Mouse (Mus musculus) stomach, embryonic 16.5 days (tissue): Measurements from ENCODE around the gene Hmga1. TPM values are rescaled to one million over a fixed set of nuclear protein-coding genes. Genes with fewer than 3 reads are reported as not detected.
A peak's percentile ranks its signal among the peaks of the same experiment; 100 is the strongest.

Experiments
- ATAC-seq: fragments of 200-750 bp; cut with Nextera tagmentation; 2 replicates; pipeline ENCODE4 v1.8.0; 2017; ENCODE audit warnings: moderate number of reproducible peaks, moderate TSS enrichment; ENCODE audit not compliant: insufficient read depth, low FRiP score
- H3K27ac ChIP-seq: fragments of 300-500 bp; sonication (generic); 2 replicates; pipeline ENCODE4 v1.5.1; 2014; ENCODE audit warnings: low read length
- H3K27me3 ChIP-seq: fragments of 300-500 bp; sonication (generic); 2 replicates; pipeline ENCODE4 v1.6.1; 2014; ENCODE audit warnings: low read length, control low read depth, mixed read lengths; ENCODE audit not compliant: control insufficient read depth, insufficient read depth
- H3K36me3 ChIP-seq: fragments of 300-500 bp; sonication (generic); 2 replicates; pipeline ENCODE4 v1.6.1; 2014; ENCODE audit warnings: low read length; ENCODE audit not compliant: control insufficient read depth, insufficient read depth
- H3K4me1 ChIP-seq: fragments of 300-500 bp; sonication (generic); 2 replicates; pipeline ENCODE4 v1.6.1; 2014; ENCODE audit warnings: low read length, control low read depth, mixed read lengths; ENCODE audit not compliant: control insufficient read depth, insufficient read depth
- H3K4me2 ChIP-seq: fragments of 300-500 bp; sonication (generic); 2 replicates; pipeline ENCODE4 v1.6.1; 2014; ENCODE audit warnings: low read depth, low read length, mixed read lengths
- H3K4me3 ChIP-seq: fragments of 300-500 bp; sonication (generic); replicated peaks from 2 replicates; pipeline ENCODE4 v1.5.1; 2014; ENCODE audit warnings: mild to moderate bottlenecking, low read length
- H3K9ac ChIP-seq: fragments of 300-500 bp; sonication (generic); 2 replicates; pipeline ENCODE4 v1.6.1; 2014; ENCODE audit warnings: low read length
- H3K9me3 ChIP-seq: fragments of 300-500 bp; sonication (generic); replicated peaks from 2 replicates; pipeline ENCODE4 v1.6.1; 2016; ENCODE audit warnings: low read length, control low read depth; ENCODE audit not compliant: control insufficient read depth
- WGBS: fragments of 180-500 bp; shearing (Covaris S2); extraction: QIAGEN DNeasy Blood & Tissue Kit; methylation state at CpG from one replicate; pipeline ENCODE4 v1.1.7; 2014; 5-methylcytosine and 5-hydroxymethylcytosine counted together
- polyA plus RNA-seq: library from polyadenylated mRNA; unstranded; fragments of >200 nt; fragmentation: Nextera tagmentation; extraction: Ambion mirVana; gene quantifications from 2 replicates; pipeline ENCODE4 v1.2.1, GENCODE M21; 2015

Hmga1 gene
- polyA plus RNA-seq, 1 experiment from 2014 or later = 163 TPM

GRCm38 (mm10) chr17:27545991-27546390 is 10.3 kb upstream of the Hmga1 start:
- no peaks in the 10 kb centered on the region for H3K36me3 ChIP-seq
- 50% methylated on average over 12 of the region's 12 CpGs for WGBS
- ATAC-seq = no peak

GRCm38 (mm10) chr17:27546574-27547085 is 9.7 kb upstream of the Hmga1 start:
- Histone ChIP-seq H3K4me3 (no peak overlapping the region), H3K4me2 (no peak overlapping the region), H3K9ac (no peak overlapping the region), H3K4me1 (0 out of 2 replicates have a peak, but pooled peaks cover 4% of the 10 kb centered on the region), H3K27ac (no peak overlapping the region), H3K36me3 (no peaks in the 10 kb centered on the region), H3K27me3 (no peaks in the 10 kb centered on the region), H3K9me3 (no peaks in the 10 kb centered on the region)
- ATAC-seq = no peak
- WGBS = 73% methylated on average over 7 of the region's 7 CpGs

More at GRCm38 (mm10) chr17:27545991-27546390, 10.3 kb upstream of the Hmga1 start:
- H3K9ac ChIP-seq = no peak overlapping the region
- no peak overlapping the region for H3K27ac ChIP-seq
- no peak overlapping the region for H3K4me3 ChIP-seq
- no peak overlapping the region for H3K4me2 ChIP-seq
- no peaks in the 10 kb centered on the region for H3K9me3 ChIP-seq
- H3K4me1 ChIP-seq = 0 out of 2 replicates have a peak, but pooled peaks cover 4% of the 10 kb centered on the region
- no peaks in the 10 kb centered on the region for H3K27me3 ChIP-seq

GRCm38 (mm10) chr17:27547253-27547868 is 8.9 kb upstream of the Hmga1 start:
- Histone ChIP-seq H3K9me3 (no peaks in the 10 kb centered on the region), H3K4me3 (no peak overlapping the region), H3K9ac (no peak overlapping the region), H3K27me3 (no peaks in the 10 kb centered on the region), H3K27ac (no peak overlapping the region), H3K36me3 (no peaks in the 10 kb centered on the region), H3K4me2 (no peak overlapping the region), H3K4me1 (0 out of 2 replicates have a peak, but pooled peaks cover 4% of the 10 kb centered on the region)
- ATAC-seq = peak; percentile 80; the same call in 1 of the 2 replicates
- 55% methylated on average over 9 of the region's 9 CpGs for WGBS

- Histone ChIP-seq H3K9me3 (no peaks in the 10 kb centered on the region), H3K27me3 (no peaks in the 10 kb centered on the region), H3K36me3 (no peaks in the 10 kb centered on the region), H3K4me3 (no peak overlapping the region), H3K9ac (no peak overlapping the region), H3K4me1 (0 out of 2 replicates have a peak, but pooled peaks cover 5% of the 10 kb centered on the region), H3K27ac (no peak overlapping the region), H3K4me2 (no peak overlapping the region)
- ATAC-seq = no peak
- 53% methylated on average over 8 of the region's 8 CpGs for WGBS
Observed at GRCm38 (mm10) chr17:27549234-27549633, 7.1 kb upstream of the Hmga1 start.

- Histone ChIP-seq H3K9ac (no peak overlapping the region), H3K36me3 (no peaks in the 10 kb centered on the region), H3K4me1 (0 out of 2 replicates have a peak, but pooled peaks cover 7% of the 10 kb centered on the region), H3K9me3 (no peaks in the 10 kb centered on the region), H3K4me2 (no peak overlapping the region), H3K27ac (no peak overlapping the region), H3K4me3 (no peak overlapping the region), H3K27me3 (no peaks in the 10 kb centered on the region)
- no peak for ATAC-seq
- WGBS = 61% methylated on average over 10 of the region's 10 CpGs
Observed at GRCm38 (mm10) chr17:27551393-27551940, 4.8 kb upstream of the Hmga1 start.

- Histone ChIP-seq H3K4me1 (peaks cover 9% of the 10 kb centered on the region; the same call in 1 of the 2 replicates), H3K9me3 (no peaks in the 10 kb centered on the region)
Observed at GRCm38 (mm10) chr17:27552215-27553201, 3.8 kb upstream of the Hmga1 start.

GRCm38 (mm10) chr17:27554062-27554960 is 2.0 kb upstream of the Hmga1 start:
- H3K27ac ChIP-seq = peak overlapping the region; percentile 94
- WGBS = 48% methylated on average over 20 of the region's 20 CpGs
- no peaks in the 10 kb centered on the region for H3K36me3 ChIP-seq
- no peaks in the 10 kb centered on the region for H3K9me3 ChIP-seq
- no peaks in the 10 kb centered on the region for H3K27me3 ChIP-seq
- no peak for ATAC-seq
- peak overlapping the region; percentile 68 for H3K4me3 ChIP-seq
- peak overlapping the region; percentile 87 for H3K9ac ChIP-seq
- H3K4me1 ChIP-seq = peaks cover 10% of the 10 kb centered on the region; the same call in 1 of the 2 replicates
- H3K4me2 ChIP-seq = peak overlapping the region; percentile 81

More at GRCm38 (mm10) chr17:27552215-27553201, 3.8 kb upstream of the Hmga1 start:
- H3K4me2 ChIP-seq = no peak overlapping the region
- H3K4me3 ChIP-seq = no peak overlapping the region
- H3K36me3 ChIP-seq = no peaks in the 10 kb centered on the region
- no peak overlapping the region for H3K27ac ChIP-seq
- WGBS = 76% methylated on average over 23 of the region's 23 CpGs
- H3K27me3 ChIP-seq = no peaks in the 10 kb centered on the region
- H3K9ac ChIP-seq = no peak overlapping the region
- ATAC-seq = no peak

GRCm38 (mm10) chr17:27555075-27555511 is 1.2 kb upstream of the Hmga1 start:
- Histone ChIP-seq H3K4me3 (peak overlapping the region; percentile 68), H3K9ac (peak overlapping the region; percentile 87), H3K4me2 (peak overlapping the region; percentile 81), H3K36me3 (no peaks in the 10 kb centered on the region), H3K27ac (peak overlapping the region; percentile 94), H3K27me3 (no peaks in the 10 kb centered on the region), H3K4me1 (peaks cover 8% of the 10 kb centered on the region; the same call in 1 of the 2 replicates), H3K9me3 (no peaks in the 10 kb centered on the region)
- peak; percentile 49; the same call in 1 of the 2 replicates for ATAC-seq
- WGBS = 2% methylated on average over 34 of the region's 39 CpGs
